Mouse (Mus musculus) cerebellum, postnatal 25 days (tissue): Measurements from ENCODE around the gene Gm49776.

Experiments used
- DNase-seq, 2 experiments: peaks; one replicate each; pipeline ENCODE4 v3.0.0; 2021; ENCODE audit warnings: mixed read lengths in 2 of 2

The Gm49776 gene

GRCm38 (mm10) chr16:18233919-18234670, 24.0 kb downstream of the Gm49776 start:
- DNase-seq, result no peak

DNA sequence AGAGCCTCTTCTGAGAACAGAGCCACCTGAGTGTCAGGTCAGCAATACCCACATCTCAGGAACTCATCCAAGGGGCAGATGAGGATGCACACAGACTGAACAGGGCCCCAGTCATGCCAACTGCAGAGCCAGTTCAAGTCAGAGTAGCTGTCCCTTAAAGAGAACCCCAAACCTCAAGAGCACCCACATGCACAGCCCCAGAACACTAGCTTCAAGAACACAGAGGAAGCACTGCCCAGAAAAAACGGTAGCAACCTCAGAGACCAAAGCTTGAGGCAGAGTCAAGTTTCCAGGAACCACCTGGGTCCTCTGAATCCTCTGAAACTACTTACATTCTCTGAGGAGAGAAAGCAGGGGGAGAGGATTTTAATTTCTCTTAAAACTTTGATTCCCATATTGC, 24.7 kb downstream of the Gm49776 start:
- DNase-seq, result no peak

GRCm38 (mm10) chr16:18231451-18231850, 26.7 kb downstream of the Gm49776 start:
- peak; percentile 11 to 18 for DNase-seq

- DNase-seq, result peak in 1 of 2 experiments; percentile 6
Observed at GRCm38 (mm10) chr16:18231047-18231446, 27.1 kb downstream of the Gm49776 start.

DNA sequence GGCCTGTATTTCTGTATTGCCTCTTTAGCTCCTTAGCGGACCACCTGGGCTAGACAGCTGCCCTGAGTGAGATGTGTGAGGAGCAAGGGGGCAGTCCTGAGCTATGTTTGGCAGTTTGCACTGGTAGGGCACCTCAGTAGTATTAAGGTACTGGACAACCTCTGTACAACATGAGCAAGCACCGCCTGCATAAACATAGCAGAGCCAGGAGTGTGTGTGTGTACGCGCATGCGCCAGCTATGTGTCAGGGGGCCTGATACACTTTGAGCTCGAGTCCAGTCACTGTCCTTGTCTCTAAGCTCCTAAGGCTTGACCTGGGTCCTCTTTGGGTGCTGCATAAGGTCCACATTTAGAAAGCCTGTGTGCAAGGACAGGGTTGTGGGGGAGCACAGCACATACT, 27.5 kb downstream of the Gm49776 start:
- DNase-seq, result peak; percentile 25 to 36

DNA sequence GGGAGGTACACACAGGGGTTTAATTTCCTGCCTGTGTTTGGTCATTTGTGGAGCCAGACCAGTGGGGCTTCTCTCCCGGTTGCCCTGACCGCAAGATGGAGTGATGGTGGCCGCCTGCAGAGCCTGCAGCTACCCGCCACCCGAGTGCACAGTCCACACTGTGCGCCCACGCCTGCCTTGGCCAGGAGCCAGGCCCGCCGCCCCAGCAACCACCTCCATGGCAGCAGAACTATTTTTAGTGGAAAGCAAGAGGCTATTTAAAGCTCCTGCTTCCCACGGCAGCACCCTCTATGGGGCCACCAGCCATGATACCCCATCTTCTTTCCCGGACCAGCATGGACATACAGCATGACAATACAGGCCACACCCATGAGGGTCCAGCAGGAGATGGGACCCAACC, 28.5 kb downstream of the Gm49776 start:
- DNase-seq, result peak; percentile 85 to 89

DNA sequence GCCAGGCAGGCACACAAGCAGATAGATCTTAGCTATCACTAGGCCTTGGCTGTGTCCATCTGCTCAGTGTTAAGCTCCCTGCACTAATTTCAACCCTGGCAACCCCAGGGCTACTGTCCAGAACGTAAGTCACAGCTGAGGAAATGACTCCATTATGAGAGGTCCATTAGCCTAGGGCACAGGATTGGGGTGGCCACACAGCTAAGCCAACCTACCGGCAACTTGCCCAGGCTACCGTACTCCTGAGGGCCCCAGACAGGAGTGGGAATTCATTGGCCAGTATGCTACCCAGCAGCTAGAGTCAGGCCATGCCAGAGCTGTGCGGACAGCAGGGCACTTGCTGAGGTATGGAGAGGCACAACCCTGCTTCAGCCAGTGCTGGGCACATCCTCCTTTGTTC, 29.3 kb downstream of the Gm49776 start:
- peak; percentile 80 to 84 for DNase-seq

DNA sequence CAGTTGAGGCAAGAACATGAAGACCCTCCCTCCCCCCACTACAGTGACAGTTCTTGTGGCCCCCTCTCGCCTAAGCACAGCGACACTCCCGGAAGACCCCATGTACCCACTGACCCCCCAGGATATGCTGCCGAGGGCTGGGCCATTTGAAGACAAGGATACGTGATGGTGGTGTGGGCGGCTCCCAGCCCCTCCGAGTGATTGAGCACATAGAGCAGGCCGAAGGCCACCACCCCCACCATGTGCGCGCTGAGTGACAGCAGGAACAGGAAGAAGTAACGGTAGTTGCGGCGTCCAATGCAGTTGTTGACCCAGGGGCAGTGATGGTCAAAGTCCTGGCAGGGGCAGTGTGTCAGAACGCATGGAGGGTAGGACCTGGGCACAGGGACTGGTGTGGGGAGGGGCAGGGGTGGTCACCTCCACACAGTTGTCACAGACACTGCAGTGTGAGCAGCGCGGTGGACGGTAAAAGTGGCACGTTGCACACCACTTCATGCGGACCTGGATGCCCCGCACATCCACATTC, 30.2 kb downstream of the Gm49776 start:
- DNase-seq, result no peak

- DNase-seq, result no peak
Observed at GRCm38 (mm10) chr16:18227187-18227586, 30.9 kb downstream of the Gm49776 start.

DNA sequence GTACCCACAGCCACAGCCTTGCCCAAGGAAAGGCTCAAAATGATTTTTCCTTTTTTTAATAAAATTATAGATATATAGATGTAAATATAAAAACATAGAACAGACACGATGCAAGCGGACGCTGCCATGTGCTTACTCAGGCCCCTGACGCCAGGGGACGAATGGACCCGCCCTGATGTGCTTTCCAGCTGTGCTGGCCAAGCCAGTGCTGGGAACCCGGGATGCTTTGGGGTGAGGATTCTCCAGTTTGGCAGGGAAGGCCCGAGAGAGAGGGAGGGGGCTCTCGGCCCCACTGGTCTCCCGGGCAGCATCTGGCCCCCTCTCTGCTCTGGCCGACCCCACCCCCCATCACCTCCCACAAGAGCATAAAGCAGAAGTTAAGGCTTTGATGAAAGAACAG, 35.9 kb downstream of the Gm49776 start:
- no peak for DNase-seq

- DNase-seq, result peak in 1 of 2 experiments; percentile 38
Observed at GRCm38 (mm10) chr16:18221543-18221898, 36.6 kb downstream of the Gm49776 start.

- DNase-seq, result no peak
Observed at GRCm38 (mm10) chr16:18220856-18221542, 37.1 kb downstream of the Gm49776 start.

DNA sequence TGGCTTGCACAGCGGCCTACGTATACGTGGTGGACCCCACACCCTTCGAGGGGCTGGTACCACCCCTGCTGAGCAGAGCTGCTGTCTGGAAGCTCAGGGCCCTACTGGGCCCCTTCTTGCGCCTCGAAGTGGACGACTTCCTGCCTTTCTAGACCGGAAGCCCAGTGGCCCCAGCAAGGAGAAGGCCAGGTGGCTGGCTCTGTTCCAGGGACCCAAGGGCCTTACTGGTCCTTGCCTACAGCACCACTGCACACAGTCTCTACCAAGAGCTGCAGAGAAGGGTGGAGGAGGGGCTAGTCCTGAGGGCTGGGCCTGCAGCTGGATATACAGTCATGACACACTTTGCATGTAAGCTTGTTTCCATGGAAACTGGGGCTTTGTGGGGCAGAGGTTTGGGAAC, 38.1 kb downstream of the Gm49776 start:
- peak in 1 of 2 experiments; percentile 49 for DNase-seq

GRCm38 (mm10) chr16:18218580-18218996, 39.5 kb downstream of the Gm49776 start:
- DNase-seq, result no peak

DNA sequence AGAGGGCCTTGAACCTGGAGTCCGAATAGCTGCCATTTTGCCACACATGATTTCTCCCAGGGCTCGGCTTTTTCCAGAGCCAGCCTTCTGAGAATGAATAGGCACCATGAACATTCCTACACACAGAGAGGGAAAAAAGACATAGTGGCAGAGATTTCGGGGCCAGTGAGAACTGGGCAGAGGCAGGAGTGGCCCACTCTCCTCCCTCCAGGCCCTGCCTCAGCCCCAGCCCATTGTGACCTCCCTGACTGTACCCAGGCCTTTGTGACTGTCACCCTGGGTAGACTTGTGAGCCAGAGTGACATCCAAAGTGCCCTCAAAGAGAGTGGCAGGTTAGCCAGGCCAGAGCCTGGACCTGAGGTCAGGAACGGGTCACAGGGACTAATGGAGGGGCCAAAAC, 40.5 kb downstream of the Gm49776 start, which contains the start of gene Ccdc188:
Gene Ccdc188, plus strand, starts transcription at position 301 of the 400 bp plus-strand sequence.
- no peak for DNase-seq

DNA sequence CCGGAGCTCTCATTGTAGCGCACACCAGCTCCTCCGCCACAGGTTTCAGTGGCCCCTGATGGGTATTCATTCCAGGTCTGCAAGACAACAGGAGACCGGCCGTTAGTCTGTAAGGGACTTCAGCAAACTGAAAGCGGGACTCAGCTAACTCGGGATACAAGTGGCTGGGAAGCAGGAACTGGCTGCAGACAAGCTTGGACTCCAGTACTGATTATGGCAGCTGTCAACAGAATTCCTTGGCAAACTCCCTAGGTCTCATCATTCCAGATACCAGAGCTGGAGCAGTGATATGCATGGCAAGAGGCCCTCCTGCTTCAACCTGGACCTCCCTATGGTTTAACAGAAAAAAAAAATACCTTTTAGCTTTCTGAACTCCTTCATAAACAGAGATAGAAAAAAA, 43.3 kb downstream of the Gm49776 start:
- DNase-seq, result no peak

DNA sequence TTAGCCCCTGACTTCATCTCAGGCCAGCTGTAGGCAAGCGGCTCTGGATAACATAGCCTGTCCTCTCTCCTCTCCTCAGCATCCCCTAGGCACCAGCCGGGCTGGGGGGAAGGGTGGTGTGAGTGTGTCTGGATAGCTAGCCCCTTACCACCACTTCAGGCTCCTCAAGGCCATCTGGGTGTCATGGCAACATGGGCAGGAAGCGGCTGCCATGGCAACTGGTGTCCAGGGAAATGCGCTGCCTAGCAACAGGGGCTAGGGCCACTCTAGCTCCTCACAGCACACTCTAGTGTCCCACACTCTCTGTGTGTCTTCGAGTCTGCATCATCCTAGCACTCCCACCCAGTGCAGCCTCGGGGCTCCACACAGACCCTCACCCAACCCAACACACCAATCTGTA, 44.4 kb downstream of the Gm49776 start:
- peak in 1 of 2 experiments; percentile 52 for DNase-seq

DNA sequence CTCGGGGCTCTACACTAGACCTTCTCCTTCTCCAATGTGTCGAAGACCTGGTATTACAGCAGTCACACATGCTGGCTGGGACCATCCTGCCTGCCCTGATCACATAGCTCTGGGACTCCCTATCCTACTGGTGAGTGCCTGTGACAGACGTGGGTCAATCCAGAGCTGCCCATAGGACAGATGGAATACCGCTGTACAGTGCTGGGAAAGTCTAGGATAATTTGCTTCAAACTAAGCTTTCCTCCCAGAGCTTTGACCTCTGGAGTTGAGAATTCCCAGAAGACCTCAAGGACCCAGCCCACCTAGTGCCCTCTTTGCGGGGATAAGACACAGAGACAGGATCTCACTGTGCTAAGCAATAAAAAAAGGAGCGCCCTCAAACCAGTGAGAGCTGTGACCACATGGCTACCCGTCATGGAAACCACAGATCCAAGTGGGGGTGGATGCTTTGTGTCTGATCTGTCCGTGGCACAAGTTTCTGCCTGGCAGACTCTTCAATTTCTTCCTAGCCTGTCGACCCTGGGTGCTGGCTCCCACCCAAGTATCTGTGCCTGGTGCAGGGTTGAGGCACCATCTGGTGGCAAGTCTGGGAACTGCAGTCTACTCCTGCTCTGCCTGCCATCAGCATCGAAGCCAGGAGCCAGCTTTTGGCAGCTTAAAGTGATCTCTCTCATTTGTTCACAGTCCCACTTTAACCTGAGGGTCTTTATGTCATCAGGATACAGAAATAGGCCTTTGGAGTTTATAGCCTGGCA, 46.5 kb downstream of the Gm49776 start:
- peak; percentile 96 to 98 for DNase-seq

DNA sequence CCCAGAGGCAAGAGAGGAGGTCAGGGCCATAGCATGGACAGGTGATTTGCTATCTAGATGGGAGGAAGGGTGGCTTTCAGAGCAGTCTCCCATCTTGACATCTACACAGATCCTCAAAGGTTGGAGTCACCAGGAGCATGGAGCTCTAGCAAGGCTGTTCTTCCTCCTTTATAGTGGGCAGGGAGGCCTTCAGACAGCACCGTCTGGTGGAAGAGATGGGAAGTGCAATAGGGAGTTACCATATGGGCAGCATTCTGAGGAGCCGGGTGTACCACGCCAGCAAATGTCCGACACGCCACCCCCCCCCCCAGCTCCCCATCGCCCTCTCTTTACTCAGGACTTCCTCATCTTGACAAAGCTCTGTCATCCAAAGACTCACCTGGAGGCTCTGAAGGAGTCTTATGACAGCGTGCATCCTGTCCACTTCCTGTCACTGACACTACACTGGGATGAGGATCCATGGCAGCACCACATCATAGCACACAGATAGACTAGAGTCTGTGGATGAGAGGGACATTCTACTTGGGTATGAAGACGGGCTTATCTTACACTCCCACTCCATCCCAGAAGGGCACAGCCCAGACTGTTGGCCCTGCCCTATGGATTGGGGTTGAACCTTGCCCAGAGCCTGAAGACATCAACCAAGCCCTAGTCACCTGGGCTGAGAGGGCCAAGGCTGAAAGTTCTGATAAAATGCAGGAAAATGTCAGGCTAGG, 47.3 kb downstream of the Gm49776 start:
- DNase-seq, result peak; percentile 79 to 89

GRCm38 (mm10) chr16:18203430-18204091, 54.6 kb downstream of the Gm49776 start:
- DNase-seq, result no peak

DNA sequence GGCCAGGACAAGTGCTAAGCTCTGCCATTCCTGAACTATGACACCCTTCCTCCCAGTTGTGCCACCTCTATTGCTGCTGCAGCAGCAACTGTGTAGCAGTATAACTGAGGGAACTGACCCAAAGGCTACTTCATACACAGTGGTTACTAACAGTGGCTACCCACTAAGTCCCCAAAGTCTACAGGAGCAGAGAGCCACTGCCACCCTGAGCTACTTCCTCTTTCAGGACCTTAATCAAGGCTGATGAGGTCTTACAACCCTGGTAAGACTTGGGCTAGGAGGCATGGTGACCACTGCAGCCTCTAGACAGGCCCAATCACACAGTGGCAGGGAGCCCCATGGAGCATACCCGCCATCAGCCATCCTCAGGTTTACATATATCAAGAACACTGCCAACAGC, 56.1 kb downstream of the Gm49776 start:
- DNase-seq, result no peak

GRCm38 (mm10) chr16:18201620-18202019, 56.5 kb downstream of the Gm49776 start:
- DNase-seq, result no peak
